Mouse (Mus musculus): ENCODE data around the gene Mup4. TPM values are rescaled to one million over a fixed set of nuclear protein-coding genes. Genes with fewer than 3 reads are reported as not detected.
"Not testable (repeated sequence)": the region's sequence is repeated elsewhere in the genome, so short reads cannot be mapped to it uniquely, and the experiment has no call there.

Gene Mup4
- not detected in 2 replicates for polyA plus RNA-seq (2016; fragmentation: Nextera tagmentation; extraction: Ambion mirVana)

- Histone ChIP-seq H3K4me3 (no peak within 1 kb of the TSS), H3K36me3 (replicated peaks) (no peaks in the 10 kb centered on the region), H3K4me1 (peaks cover 7% of the 10 kb centered on the region), H3K27me3 (ENCODE audit: poor library complexity, severe bottlenecking) (no peaks in the 10 kb centered on the region), H3K27ac (no peak within 1 kb of the TSS), H3K9me3 (no peaks in the 10 kb centered on the region)
- no peak for DNase-seq (ENCODE audit: extremely low spot score, low spot score)
- WGBS, result 83% methylated on average over 3 of the region's 3 CpGs
These were observed at the start of gene Mup4 for GRCm38 (mm10) chr4:59960610-59961009. Gene Mup4 (minus strand): TSS chr4:59960710.

DNA sequence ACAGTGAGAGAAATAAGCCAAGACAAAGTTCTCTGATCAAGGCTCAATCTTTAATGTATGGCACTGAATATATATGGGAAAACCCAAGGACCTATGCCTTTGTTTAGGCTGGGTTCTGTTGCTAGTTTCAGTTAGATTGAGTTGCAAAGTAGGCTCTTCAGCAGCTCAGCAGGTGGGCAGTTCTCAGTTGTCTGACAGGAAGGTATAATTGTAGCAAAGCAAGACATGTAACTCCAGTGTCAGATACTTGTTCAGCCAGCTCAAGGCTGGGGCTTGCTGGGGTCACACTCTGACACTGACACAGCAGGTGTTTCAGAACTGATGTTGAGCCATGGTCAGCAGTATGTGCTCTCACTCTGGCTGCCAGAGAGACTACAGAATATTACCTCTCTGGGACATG is 37.4 kb upstream of the Mup4 start:
- H3K9me3 ChIP-seq; H3K27me3 ChIP-seq (ENCODE audit: poor library complexity, severe bottlenecking); DNase-seq (ENCODE audit: extremely low spot score, low spot score); H3K27ac ChIP-seq; H3K4me3 ChIP-seq; H3K4me1 ChIP-seq; H3K36me3 ChIP-seq (replicated peaks): not testable (repeated sequence)

- H3K27ac ChIP-seq, result no peak within 1 kb of the TSS
- no peaks in the 10 kb centered on the region for H3K27me3 ChIP-seq (ENCODE audit: poor library complexity, severe bottlenecking)
- no peaks in the 10 kb centered on the region for H3K9me3 ChIP-seq
- 41% methylated on average over 3 of the region's 3 CpGs for WGBS
- DNase-seq (ENCODE audit: extremely low spot score, low spot score), result no peak
- peaks cover 7% of the 10 kb centered on the region for H3K4me1 ChIP-seq
- H3K4me3 ChIP-seq, result no peak within 1 kb of the TSS
- no peaks in the 10 kb centered on the region for H3K36me3 ChIP-seq (replicated peaks)
These were observed 3.2 kb upstream of the Mup4 start, which contains the start of gene Mup6 for GRCm38 (mm10) chr4:59963405-59964344. Gene Mup6 (plus strand): TSS chr4:59964294.

- no peaks in the 10 kb centered on the region for H3K4me1 ChIP-seq
- DNase-seq (ENCODE audit: extremely low spot score, low spot score), result no peak
- H3K27ac ChIP-seq, result no peak overlapping the region
- H3K27me3 ChIP-seq (ENCODE audit: poor library complexity, severe bottlenecking), result no peaks in the 10 kb centered on the region
- H3K36me3 ChIP-seq (replicated peaks), result no peaks in the 10 kb centered on the region
- H3K4me3 ChIP-seq, result no peak overlapping the region
- 82% methylated on average over 2 of the region's 2 CpGs for WGBS
- H3K9me3 ChIP-seq, result no peaks in the 10 kb centered on the region
These were observed 23.0 kb downstream of the Mup4 start for GRCm38 (mm10) chr4:59937543-59937942.

DNA sequence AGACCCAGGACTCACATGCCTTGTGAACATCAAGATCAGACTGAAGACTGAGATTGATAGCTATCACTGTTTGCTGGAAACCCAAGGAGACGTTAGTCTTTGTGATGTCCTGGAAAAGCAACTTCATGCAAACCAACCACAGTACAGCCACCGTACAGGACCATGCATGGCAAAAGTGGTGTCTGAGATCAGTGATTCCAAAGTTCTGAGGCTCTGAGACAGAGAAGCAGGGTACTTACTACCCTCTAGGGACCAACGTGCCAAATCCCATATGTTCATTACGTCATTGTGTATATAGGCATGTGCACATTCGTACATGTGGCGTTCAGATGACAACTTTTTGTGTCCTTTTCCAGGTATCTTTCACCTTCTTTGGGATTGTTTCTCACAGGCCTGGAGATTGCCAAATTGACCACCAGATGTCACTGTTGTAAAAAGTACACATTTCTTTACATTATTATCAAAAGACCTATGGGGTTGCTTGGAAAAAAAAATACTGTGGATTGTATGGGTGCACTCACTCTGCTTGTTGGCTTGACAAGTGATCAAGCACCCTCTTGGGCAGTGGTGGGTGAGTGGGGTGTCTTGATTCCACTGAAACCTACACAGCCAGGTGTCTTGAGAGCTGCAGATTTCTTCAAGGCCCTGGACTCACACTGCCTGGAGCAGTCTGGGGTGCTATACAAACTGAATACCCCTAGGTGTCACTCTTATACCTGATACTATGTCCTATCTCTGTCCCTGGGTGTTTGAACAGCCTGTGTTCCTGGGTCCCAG is 27.8 kb downstream of the Mup4 start:
- H3K4me3 ChIP-seq, result no peak overlapping the region
- no peak for DNase-seq (ENCODE audit: extremely low spot score, low spot score)

DNA sequence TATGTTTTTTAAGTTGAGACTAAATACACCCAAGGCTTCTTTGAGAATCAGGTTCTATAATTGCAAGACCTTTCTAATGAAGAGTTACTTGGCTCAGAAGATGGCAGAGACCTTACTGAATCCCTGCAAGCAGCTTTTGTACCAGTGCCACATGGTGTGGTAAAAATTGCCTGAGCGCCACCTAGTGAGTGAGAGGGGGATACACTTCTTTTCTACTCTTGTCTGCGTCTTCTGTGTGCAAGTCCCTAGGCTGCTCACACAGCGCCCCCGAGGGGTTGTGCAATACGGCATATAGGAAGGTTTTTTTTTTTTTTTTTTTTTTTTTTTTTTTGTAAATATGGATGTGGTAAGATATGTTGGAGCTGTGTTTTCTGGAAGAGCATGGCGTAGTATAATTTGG is 32.2 kb downstream of the Mup4 start:
- H3K4me1 ChIP-seq, result no peaks in the 10 kb centered on the region
- no peaks in the 10 kb centered on the region for H3K27me3 ChIP-seq (ENCODE audit: poor library complexity, severe bottlenecking)
- no peaks in the 10 kb centered on the region for H3K36me3 ChIP-seq (replicated peaks)
- no peak overlapping the region for H3K4me3 ChIP-seq
- H3K27ac ChIP-seq, result no peak overlapping the region
- WGBS, result 17% methylated on average over 6 of the region's 6 CpGs
- DNase-seq (ENCODE audit: extremely low spot score, low spot score), result peak; percentile 49
- H3K9me3 ChIP-seq, result no peaks in the 10 kb centered on the region

More for the DNA sequence above, 27.8 kb downstream of the Mup4 start:
- WGBS, result 58% methylated on average over 6 of the region's 6 CpGs
- Histone ChIP-seq H3K27me3 (ENCODE audit: poor library complexity, severe bottlenecking) (no peaks in the 10 kb centered on the region), H3K36me3 (replicated peaks) (no peaks in the 10 kb centered on the region), H3K9me3 (no peaks in the 10 kb centered on the region), H3K4me1 (no peaks in the 10 kb centered on the region), H3K27ac (no peak overlapping the region)

DNA sequence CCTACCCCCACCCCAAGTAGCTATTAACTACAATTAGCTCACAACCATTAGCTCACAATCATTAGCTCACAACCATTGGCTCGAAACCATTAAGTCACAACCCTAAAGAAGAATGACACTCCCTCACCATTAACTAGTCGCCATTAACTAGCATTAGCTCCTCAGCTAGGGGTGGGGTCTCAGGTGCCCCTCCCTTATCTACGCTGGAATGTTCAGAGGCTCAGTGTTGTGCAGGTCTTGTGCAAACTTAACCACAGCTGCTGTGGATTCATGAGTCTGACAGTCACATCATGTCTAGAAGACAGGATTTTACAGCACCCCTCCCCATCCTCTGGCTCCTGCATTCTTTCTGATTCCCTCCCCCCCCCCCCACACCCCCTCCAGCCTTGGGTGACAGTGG is 32.8 kb downstream of the Mup4 start:
- WGBS, result 85% methylated on average over 3 of the region's 3 CpGs
- no peak overlapping the region for H3K4me3 ChIP-seq
- no peak for DNase-seq (ENCODE audit: extremely low spot score, low spot score)
- no peaks in the 10 kb centered on the region for H3K27me3 ChIP-seq (ENCODE audit: poor library complexity, severe bottlenecking)
- H3K4me1 ChIP-seq, result no peaks in the 10 kb centered on the region
- no peaks in the 10 kb centered on the region for H3K36me3 ChIP-seq (replicated peaks)
- H3K9me3 ChIP-seq, result no peaks in the 10 kb centered on the region
- no peak overlapping the region for H3K27ac ChIP-seq

- Histone ChIP-seq H3K36me3 (replicated peaks) (no peaks in the 10 kb centered on the region), H3K4me1 (no peaks in the 10 kb centered on the region), H3K4me3 (no peak overlapping the region), H3K27me3 (ENCODE audit: poor library complexity, severe bottlenecking) (no peaks in the 10 kb centered on the region), H3K9me3 (no peaks in the 10 kb centered on the region), H3K27ac (no peak overlapping the region)
- WGBS, result 85% methylated on average over 9 of the region's 9 CpGs
- DNase-seq (ENCODE audit: extremely low spot score, low spot score), result no peak
These were observed 35.4 kb downstream of the Mup4 start for GRCm38 (mm10) chr4:59925082-59925481.

- Histone ChIP-seq H3K9me3 (no peaks in the 10 kb centered on the region), H3K4me1 (peaks cover 12% of the 10 kb centered on the region), H3K4me3 (no peak overlapping the region), H3K36me3 (replicated peaks) (no peaks in the 10 kb centered on the region), H3K27me3 (ENCODE audit: poor library complexity, severe bottlenecking) (peaks cover 34% of the 10 kb centered on the region), H3K27ac (no peak overlapping the region)
- 92% methylated on average over 3 of the region's 3 CpGs for WGBS
- no peak for DNase-seq (ENCODE audit: extremely low spot score, low spot score)
These were observed 42.5 kb downstream of the Mup4 start for GRCm38 (mm10) chr4:59917966-59918365.

GRCm38 (mm10) chr4:59914608-59915403 is 45.7 kb downstream of the Mup4 start, which contains the start of gene Slc46a2:
Gene Slc46a2 (minus strand): TSS chr4:59915056.
- Histone ChIP-seq H3K4me3 (peak within 1 kb of the TSS; percentile 12; the same call in 1 of the 2 replicates), H3K36me3 (replicated peaks) (no peaks in the 10 kb centered on the region), H3K27me3 (ENCODE audit: poor library complexity, severe bottlenecking) (peaks cover 37% of the 10 kb centered on the region), H3K27ac (no peak within 1 kb of the TSS), H3K9me3 (no peaks in the 10 kb centered on the region), H3K4me1 (peaks cover 12% of the 10 kb centered on the region)
- 10% methylated on average over 22 of the region's 22 CpGs for WGBS
- DNase-seq (ENCODE audit: extremely low spot score, low spot score), result no peak

GRCm38 (mm10) chr4:59908785-59909184 is 51.7 kb downstream of the Mup4 start:
- H3K27ac ChIP-seq, result no peak overlapping the region
- H3K36me3 ChIP-seq (replicated peaks), result no peaks in the 10 kb centered on the region
- no peak overlapping the region for H3K4me3 ChIP-seq
- WGBS, result 97% methylated on average over 2 of the region's 2 CpGs
- H3K9me3 ChIP-seq, result no peaks in the 10 kb centered on the region
- H3K27me3 ChIP-seq (ENCODE audit: poor library complexity, severe bottlenecking), result peaks cover 11% of the 10 kb centered on the region
- no peak for DNase-seq (ENCODE audit: extremely low spot score, low spot score)
- peaks cover 5% of the 10 kb centered on the region; the same call in 1 of the 2 replicates for H3K4me1 ChIP-seq

GRCm38 (mm10) chr4:59907657-59908230 is 52.8 kb downstream of the Mup4 start:
- H3K9me3 ChIP-seq, result no peaks in the 10 kb centered on the region
- 52% methylated on average over 10 of the region's 10 CpGs for WGBS
- H3K27ac ChIP-seq, result no peak overlapping the region
- no peak for DNase-seq (ENCODE audit: extremely low spot score, low spot score)
- peaks cover under 1% of the 10 kb centered on the region; the same call in 1 of the 2 replicates for H3K27me3 ChIP-seq (ENCODE audit: poor library complexity, severe bottlenecking)
- no peaks in the 10 kb centered on the region for H3K36me3 ChIP-seq (replicated peaks)
- H3K4me3 ChIP-seq, result no peak overlapping the region
- peaks cover 5% of the 10 kb centered on the region; the same call in 1 of the 2 replicates for H3K4me1 ChIP-seq

Measured in forebrain, embryonic 10.5 days (tissue).